Mouse (Mus musculus) CD4-positive, CD25-positive, alpha-beta regulatory T cell, adult 4 months (primary cell): ENCODE data around the gene Hpcal1. TPM values are rescaled to one million over a fixed set of nuclear protein-coding genes. Genes with fewer than 3 reads are reported as not detected.
"Not testable (repeated sequence)": the region's sequence is repeated elsewhere in the genome, so short reads cannot be mapped to it uniquely, and the experiment has no call there.

Experiments
- ATAC-seq: one replicate; pipeline ENCODE4 v1.8.0; 2017
- polyA plus RNA-seq, 2 experiments: library from polyadenylated mRNA; unstranded; fragments of 100-300 nt; shearing (Covaris generic); gene quantifications; one replicate each; pipeline ENCODE4 v1.2.1; 2017

Hpcal1 gene
- polyA plus RNA-seq, 2 experiments from 2014 or later = 71.5 to 87.9 TPM

DNA sequence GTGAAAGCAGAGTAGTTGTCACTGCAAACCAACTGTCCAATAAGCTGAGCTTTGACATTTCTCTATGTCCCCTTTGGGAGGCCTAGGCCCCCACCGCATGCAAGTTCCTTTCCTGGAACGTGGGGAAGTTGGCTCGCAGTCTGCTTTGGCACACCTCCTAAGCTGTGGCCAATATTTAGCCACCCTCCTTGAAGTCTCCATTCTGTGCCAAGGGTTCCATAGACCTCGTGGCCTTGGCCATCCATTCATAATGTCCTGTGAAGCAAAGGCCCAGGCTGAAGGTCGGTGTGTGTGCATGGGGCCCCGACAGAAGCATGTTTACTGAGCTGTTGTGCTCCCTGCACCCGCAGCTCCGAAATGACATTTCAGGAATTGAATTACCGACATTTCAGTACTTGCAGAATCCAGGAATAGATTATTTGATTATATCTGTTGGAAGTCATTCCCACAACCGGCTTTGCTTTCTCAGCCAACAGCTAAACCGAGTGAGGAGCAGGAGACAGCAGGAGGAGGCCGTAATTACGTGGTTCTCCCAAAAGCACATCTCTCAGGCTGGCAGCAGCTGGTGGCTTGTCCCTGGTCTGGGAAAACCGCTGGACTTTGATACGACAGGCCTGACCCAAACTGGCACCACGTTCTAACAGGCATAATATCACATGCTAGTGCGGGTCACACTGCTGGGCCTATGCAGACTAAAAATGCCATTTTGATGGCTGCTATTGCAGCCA is 51.1 kb downstream of the Hpcal1 start:
- ATAC-seq = no peak

DNA sequence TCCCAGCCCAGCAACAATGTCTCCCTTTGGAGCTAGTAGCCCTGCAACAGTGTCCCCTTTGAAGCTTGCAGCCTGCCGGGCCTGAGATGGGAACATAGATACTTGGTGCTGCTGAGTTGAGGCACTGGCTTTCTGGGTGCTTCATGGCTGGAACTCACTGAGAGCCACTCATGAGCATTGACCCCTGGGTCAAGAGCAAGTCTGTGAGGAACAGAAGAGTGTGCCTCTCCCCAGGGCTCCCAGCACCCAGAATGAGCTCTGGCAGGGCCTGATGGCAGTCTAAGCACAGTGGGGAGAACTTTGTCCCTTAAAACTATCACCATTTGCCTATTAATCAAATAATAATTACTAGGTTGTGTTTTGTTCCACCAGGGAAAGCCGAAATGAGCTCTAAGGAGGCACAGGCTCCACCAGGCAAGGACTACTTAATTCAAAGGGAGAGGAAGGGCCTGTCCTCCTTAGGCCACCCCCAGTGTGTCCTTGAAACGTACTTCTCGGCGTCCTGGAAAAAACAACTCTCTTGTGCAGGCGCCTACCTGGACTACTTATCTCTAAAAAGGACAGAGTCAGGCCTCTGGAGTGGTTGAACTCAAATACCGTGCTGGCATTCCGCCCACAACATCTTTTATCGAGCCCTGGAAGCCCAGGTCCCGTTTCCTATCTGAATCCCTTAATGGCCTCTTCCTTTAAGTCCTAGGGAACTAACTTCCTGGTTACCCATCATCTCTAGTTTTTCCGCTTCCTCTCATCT is 52.1 kb downstream of the Hpcal1 start:
- ATAC-seq = no peak

DNA sequence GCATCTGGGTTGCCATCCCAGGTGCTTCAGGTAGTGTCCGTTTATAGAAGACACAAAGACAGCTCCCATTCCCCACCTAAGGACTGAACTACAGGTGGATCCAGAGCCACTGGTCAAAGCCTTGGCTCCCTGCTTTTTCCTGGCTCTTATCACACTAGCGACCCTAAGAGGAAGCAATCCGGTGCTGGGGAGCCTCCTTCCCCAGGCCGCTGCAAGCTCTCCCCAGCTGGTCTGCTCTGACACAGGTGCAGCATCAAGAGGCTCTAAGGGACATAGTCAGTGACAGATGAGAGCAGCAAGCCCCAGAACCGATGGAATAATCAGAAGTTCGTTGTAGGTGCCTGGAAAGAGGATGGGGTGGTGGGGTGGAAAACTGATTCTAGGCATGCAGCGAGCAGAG is 54.8 kb downstream of the Hpcal1 start:
- no peak for ATAC-seq

DNA sequence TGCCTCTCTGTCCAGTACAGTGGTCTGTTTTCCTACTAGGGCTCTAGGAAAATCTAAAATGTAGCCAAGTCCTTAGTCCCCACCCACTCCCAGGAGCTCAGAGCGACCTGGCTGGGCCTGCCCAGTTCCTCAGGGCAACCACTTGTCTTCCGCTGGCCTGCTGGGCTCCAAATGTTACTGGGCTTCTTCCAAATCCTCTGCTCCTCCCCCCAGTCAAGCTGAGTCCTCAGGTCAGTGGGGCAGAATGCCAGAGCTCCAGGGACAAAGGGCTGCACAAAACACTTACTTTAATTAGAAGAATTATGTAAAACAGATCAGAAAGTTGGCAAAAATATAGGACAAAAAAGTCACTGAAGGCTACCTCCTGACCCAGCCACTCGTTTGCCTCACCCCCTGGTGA is 56.1 kb downstream of the Hpcal1 start:
- ATAC-seq = no peak

DNA sequence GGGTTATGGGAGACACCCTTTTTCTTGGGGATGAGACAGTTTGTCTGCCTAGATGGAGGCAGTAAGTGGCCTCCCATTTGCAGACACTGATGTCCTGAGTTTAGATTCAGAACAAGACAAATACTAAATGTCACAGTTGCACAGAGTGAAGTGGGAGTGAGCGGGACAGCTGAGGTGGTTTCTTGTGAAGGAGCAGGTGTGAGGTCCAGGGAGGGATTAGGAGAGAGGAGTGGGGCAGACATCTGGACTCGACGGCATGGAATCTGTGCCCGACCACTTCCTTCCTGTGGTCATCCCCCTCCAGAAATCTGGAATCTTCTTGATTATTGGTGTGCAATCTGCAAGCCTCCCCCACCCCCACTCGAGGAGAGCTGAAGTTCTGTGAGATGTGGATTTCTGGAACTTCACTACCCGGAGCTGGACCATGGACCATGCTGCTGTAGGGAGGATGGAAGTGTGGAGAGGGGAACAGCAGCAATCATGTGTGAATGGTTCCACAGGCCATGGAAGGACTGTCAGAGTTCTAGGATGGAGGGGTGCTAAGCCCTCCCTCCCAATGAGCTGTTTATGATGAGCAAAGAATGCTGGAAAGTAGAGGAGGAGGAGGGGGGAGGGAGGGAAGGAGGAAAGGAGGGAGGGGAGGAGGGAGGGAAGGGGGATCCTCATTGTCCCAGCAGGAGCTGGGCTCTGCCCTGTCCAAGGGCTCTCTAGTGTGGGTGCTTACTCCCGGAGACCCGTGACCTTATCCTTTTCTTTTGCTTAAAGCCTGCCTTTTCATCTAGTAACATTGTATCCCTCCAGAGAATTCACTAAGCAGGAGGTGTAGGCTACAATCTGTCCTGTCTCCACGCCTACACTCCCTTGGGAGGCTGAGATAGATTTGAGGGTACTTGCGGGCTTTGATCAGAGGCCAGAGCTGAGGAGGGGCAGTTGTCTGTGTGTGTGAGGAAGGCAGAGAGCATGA is 56.8 kb downstream of the Hpcal1 start:
- ATAC-seq = no peak

DNA sequence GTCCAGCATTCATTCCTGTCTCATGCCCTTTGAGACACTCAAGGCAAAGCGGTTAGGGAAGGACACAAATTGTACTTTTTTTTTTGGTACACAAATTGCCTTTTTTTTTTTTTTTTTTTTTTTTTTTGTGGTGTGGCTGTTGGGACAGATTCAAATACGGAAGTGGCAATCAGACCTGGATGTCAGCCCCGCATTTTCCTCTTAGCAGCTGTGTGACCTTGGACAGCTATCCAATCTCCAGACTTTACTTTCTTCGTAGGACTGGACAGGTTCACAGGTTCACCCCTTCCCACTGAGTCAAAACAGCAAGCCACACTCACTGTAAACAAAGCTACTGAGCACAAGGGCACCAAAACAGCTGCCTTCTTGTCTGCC is 57.5 kb downstream of the Hpcal1 start:
- no peak for ATAC-seq

DNA sequence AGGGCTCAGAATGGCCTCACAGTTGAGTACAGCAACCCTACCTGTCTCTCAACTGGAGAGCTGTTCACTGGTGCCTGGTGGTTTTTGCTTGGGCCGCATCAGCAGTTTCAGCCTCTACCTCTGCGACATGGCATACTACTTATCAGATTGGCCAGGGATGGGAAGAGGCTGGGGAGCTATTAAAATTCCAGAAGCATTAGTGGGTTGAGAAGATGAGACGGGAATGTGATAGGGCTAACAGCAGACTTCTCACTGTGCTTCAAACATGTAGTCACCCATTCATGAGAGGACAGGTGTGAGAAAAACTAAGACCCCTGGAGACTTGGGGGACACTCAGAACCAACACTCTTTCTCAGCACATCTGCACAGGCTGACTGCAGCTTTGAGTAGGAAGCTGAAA is 59.1 kb downstream of the Hpcal1 start:
- no peak for ATAC-seq

DNA sequence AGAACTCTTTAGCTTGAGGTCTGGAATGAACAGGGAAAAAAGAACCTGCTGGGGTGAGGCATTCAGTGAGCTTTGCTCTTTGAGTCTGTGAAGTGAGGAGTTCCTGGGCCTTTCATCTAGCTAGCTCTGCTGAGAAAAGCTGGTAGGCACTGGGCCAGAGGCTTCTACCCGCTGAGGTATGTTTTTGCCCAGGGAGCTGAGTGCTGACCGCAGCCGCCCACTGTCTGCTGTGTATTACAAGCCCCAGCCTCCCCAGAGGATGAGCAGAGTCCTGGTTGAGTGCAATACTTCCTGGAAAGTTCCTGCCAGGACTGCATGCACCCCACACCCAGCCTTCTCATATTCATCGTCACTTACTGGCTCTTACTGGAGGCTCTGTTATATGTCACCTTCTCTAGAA is 59.8 kb downstream of the Hpcal1 start:
- peak; percentile 71 for ATAC-seq

DNA sequence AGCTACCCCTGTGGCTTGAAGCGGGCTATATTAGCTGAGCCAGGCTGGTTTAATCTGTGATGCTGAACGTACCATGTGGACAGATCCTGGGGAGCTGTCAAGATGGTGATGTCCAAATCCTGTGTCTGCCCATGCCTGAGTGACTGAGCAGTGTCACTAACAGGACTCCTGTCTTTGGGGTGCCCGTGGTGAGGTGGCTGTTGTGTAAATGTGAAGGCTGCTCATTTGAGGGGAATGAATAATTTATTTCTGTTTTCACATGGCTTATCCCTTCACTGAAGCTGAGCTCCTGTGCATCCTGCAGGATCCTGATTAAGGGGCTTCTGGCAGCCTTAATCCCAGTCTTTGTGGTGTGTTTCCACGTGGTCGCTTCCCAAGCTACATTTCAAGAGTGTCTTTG is 62.2 kb downstream of the Hpcal1 start:
- ATAC-seq = no peak

DNA sequence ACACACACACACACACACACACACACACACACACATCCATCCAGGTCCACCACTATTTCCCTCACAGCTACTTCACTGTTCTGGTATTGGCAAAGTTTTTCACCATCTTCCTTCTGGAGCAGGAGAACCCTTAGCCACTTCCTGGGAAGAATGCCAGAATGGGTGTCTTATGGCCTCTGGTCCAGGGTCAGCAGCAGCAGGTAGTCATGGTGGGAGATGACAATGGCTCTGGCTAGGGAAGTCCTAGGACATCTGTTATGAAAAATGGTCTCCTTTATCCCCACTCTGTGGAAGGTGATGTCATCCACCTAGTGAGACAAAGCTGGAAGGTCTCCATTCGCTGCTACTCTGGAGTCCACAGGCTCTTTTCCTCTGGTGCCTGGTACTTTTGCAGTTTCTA is 64.1 kb downstream of the Hpcal1 start:
- no peak for ATAC-seq

DNA sequence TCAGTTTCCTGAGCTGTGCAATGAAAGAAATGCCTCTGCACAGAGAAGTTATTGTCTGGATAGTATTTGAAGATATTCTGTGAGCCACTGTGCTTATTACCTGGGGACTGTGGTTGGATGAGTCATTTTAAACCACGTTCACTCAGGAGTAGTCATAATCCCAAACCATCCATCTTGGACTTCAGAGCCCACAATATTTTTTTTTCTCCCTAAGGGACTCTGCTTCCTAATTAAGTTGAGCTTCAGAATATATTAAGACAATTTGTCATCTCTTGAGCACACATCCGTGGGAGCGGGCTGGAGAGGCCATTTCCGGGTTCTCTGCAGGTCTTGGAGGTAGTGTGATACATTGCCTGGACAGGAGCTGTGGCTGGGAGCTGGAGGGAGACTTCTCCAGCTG is 66.2 kb downstream of the Hpcal1 start:
- ATAC-seq = no peak

DNA sequence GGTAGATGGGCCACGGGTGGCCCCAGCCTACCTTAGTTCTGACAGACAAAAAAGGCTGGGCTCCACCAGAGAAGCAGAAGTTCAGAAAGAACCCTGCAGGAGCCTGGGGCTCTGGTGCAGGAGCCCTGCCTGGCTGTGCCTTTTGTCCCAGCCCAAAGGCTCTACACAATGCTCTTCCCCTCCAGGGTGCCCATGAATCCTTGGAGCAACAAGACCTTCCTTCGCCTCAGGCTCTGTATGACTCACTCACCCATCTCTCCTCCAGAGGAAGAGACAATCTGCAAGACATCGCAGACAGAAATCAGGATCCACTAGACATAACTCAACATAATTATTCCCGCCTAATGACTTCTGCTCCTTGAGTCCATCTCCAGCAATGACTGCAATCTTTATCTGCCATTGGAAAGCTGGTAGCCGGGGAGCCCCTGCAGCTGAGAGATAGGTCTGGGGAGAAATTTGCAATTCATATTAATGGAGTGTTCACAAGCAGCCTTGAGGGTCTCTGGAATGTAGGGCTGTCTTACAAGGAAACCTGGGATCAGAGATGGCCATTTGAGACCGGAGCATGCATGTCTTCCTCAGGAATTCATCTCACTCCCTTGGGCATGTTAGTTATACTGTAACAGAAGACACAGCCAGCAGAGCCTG is 71.8 kb downstream of the Hpcal1 start:
- ATAC-seq = no peak

DNA sequence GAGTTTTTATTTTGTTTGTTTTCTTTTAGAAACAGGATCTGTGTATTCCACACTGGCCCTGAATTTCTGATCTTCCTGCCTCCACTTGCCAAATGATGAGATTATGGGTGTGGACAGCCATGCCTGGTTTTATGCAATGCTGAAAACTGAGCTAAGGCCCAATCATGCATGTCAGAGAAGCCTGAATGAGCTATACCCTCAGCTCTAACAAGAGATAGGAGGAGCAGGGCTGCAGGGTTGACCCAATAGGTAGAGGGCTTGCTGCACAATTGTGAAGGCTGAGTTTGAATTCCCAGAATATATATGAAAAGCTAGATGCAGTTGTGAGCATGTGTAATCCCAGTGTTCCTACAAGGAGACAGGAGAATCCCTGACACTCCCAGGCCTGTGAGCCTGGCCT is 72.4 kb downstream of the Hpcal1 start:
- ATAC-seq = no peak

DNA sequence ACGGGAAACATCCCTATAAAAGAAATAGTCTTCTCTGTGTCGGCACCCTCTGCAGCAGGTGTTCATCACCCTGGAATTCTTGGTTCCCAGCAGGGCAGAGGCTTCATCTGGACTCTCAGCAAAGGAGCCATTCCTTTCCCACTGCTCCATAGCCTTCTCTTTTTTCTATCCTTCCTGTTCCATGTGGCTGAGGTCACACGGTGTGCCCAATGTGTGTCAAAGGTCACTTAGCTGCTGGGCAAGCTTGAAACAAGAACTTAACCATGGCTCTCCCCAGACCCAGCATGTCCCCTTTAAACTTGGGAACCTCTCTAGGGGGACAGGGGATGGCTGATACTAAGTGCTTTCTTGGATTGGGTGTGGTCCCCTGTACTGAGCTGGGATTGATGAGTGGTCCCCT is 73.3 kb downstream of the Hpcal1 start:
- ATAC-seq = no peak

DNA sequence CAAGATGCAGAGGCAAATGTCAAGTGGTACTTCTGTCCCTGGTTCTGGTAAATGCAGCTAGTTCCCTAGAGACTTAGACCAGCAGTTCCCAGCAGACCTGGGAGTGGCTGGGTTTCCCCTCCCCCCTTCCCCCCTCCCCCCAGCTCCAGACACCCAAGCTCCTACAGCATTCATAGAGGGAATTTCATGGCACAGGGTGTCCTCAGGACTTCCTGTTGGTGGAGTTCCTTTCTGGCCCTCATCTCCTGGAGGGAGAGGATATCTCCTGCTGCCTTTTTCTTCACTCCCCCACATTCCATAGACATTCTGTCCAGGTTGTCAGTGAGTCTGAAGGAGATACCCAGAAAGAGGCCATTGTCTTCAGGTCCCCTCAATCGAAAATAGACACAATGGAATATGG is 76.9 kb downstream of the Hpcal1 start:
- not testable (repeated sequence) for ATAC-seq

DNA sequence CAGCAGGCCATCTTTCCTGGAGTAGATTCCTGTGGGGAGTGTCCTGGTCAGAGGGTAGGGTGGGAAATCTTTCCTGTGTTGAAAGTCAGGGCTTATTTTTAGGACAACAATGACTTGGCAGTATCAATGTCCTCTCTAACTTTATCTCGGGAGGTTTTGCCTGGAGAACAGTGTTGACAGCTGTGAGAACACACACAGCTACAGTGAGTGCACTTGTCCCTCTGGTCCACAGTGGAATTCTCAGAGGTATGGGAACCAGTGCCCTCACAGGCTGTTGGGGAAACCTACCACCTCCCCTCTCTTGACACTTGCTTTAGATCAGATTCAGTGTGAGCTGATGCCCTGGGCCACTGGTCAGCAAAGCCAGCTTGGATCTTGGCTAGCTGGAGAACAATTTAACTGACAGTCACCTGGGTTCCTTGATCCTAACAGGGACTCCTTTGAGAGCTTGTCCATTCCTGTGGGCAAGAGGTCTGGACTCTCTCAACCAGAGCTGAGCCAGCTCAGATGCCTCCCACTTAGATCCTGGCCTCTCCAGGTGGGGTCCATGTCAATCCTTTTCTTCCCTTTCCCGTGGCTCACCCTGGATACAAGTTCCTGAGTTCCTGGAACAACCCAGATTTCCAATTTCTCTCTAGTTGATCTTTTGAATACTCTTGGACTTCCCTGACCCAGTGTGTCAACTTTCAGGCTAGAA is 79.0 kb downstream of the Hpcal1 start:
- no peak for ATAC-seq

DNA sequence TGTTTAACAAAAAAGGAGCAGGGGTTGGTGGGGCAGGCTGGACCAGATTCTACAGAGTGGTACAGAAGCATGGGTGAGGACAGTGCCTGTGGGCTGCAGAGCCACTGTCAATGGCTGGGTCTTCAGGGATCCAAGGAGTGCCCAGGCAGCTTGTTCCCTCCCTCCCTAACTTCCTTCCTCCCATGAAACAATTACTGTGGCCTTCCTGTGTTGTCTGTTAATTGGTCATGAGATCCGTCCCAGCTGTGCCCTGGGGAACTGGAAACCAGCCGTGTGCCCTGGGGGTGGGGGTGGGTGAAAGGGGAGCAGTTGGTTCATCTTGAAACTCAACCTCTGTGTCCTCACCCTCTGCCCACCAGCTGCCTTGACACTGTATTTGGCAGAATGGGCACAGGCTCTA is 79.9 kb downstream of the Hpcal1 start:
- no peak for ATAC-seq

DNA sequence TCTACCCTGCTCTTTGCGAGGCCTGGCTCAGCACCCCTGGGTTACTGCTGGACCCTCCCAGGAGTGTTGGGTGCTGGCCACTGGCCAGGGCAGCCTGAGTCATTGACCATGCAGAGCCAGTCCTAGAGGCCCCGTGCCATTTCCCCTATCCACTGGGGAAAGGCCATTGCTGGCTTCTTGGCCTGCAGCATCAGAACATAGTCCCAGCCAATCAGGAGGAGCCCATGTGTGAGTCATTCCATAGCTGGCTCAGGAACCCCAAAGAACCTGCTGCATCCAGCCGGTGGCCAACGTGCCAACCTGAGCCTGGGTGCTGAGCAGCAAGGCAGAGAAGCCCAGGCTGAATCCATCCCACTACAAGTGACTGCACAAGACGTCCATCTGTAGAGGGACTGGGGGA is 83.1 kb downstream of the Hpcal1 start:
- not testable (repeated sequence) for ATAC-seq

DNA sequence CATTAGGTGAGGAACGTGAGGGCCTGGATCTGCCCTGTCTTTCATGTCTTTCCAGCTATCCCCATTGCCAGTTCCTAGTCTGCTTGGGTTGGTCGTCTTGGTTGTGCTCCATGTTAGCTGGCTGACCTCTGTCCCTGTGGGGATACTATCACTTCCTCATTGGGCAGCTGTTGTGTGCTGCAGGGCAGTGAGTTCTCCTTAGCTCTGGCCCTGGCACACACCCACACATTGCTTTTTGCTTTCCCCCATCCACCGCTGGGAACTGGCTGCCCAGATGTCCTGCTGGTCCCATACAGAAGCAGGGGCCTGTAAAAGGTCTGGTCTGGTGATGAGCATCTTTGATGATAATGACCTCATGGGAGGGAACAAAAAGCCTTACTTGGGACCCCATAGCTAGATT is 84.2 kb downstream of the Hpcal1 start:
- not testable (repeated sequence) for ATAC-seq

DNA sequence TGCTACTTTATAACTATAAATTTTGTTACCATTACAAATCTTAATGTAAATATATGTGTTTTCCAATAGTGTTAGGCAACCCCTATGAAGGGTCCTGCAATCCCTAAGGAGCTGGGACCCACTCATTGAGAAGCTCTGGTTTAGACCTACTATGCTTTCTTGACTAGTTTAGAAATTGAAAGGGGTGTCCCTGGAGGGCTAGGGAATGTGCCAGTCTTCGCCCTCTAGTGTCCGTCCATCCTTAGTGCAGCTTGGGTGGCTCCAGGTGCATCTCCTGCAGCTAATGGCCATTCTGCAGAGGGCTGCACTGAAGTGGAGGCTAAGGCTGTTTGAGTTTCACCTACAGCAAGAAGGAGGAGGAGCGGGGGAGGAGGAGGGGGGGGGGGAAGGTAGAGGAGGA is 87.7 kb downstream of the Hpcal1 start:
- ATAC-seq = peak; percentile 67

DNA sequence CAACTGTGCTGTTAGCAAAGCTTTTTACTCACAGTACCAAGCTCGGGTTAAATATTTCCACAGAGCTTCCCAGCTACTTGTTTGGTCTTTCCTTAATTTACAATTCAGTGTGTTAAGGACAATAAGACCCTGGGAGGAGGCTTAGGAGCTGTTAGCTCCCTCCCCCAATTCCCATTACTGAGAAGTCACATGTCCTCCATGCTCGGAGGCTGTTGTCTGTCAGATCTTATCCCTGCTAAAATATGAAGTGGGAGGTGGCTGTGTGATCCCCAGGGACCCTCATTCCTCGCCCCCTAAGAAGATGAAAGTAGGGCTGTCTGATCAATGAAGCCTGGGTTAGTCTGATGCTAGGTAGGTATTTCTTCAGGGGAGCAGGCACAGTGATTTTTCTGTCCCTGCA is 88.4 kb downstream of the Hpcal1 start:
- ATAC-seq = no peak

DNA sequence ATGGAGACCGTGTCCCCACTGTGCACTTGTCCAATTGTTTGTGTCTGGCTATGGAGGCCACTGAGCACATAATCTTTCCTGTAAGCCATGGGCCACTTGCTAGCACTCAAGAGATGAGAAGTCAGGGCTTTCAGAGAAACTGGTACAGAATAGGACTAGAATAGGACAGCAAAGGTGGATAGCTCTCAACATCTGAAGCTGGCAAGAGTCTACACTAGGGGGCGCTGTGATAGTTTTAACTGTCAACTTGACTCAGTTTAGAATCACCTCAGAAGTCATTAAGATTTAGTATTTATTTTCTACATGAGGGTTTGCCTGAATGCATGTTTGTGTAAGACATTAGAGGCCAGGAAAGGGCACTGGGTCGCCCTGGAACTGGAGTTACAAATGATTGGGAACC is 98.8 kb downstream of the Hpcal1 start:
- no peak for ATAC-seq
